Mouse (Mus musculus) megakaryocyte progenitor cell, adult 5-6 weeks (primary cell): ENCODE data around the gene Ptges2. TPM values are rescaled to one million over a fixed set of nuclear protein-coding genes. Genes with fewer than 3 reads are reported as not detected.
A peak's percentile ranks its signal among the peaks of the same experiment; 100 is the strongest.

Experiments
- ATAC-seq: replicated peaks from 2 replicates; pipeline ENCODE4 v1.8.0; 2016; ENCODE audit warnings: mild to moderate bottlenecking, moderate TSS enrichment, inconsistent platforms; ENCODE audit not compliant: poor library complexity
- total RNA-seq, 2 experiments: library from RNA; stranded (forward) in 1 of 2; stranded (reverse) in 1 of 2; fragments of 157-497, 149-512 nt in 1 of 2; fragments of 200-1000 nt in 1 of 2; gene quantifications; 2 replicates each; pipeline versions ENCODE4 v1.2.3 to v1.2.4; 2015 to 2017

Ptges2 gene
- total RNA-seq, 2 experiments from 2014 or later: 10.6 to 12.1 TPM

DNA sequence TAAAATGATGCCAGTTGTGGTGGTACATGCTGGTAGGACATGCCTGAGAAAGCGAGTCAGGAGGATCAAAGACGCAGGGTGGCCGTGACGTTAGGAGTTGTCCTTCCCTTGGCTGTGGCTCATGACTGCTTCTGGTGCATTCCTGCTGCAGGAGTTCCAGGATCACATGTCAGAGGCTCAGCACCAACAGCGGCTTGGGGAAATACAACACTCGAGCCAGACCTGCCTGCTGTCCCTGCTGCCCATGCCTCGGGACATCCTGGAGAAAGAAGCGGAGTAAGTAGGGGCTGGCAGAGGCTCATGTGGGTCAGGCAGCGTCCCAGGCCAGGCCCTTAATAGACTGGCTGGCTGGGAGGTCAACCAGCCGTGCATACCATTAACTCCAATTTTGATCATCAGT lies 21.5 kb upstream of the Ptges2 start:
- ATAC-seq: no peak

DNA sequence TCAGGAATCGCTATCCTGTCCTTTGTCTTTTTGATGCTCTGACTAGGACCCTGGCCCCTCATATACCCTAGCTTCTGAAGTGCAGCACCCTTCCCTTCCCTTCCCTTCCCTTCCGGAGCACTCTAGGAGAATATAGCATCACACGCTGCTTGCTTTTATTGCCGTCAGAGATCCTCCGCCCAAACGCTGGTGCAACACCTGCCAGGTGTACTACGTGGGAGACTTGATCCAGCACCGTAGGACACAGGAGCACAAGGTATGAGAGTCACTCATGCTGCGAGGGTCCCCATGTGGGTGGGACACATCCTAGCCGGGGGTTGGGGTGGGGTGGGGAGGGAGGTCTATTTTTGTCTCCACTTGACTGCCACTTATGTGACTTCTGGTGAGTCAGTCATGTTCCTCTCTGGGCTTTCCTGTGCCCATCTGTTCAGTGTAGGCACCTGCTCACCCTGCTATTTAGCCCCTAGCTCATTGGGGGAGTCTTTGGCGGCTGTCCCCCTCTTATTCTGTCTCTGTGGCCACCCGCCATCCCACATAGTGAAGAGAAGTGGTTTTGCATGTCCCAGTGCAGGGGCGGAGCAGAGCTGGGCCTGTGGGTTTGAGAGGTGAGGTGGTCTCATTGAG lies 20.3 kb upstream of the Ptges2 start:
- no peak for ATAC-seq

DNA sequence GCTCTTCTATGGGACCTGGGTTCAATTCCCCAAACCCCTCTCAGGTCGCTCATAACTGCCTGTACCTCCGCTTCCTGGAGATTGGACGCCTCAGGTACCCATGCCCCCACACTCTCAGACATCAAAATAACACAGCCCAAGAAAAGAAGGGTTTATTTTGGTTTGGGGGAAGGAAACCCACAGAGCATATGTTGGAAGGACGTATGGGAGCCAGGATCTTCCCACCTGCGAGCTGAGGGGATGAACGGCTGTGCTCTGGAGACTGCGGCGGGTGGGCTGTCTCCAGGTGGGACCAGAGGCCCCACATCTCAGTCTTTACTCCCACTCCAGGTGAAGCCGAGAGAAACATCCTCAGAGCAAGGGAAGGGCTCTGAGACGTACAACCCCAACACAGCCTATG lies 18.7 kb upstream of the Ptges2 start:
- ATAC-seq: no peak

DNA sequence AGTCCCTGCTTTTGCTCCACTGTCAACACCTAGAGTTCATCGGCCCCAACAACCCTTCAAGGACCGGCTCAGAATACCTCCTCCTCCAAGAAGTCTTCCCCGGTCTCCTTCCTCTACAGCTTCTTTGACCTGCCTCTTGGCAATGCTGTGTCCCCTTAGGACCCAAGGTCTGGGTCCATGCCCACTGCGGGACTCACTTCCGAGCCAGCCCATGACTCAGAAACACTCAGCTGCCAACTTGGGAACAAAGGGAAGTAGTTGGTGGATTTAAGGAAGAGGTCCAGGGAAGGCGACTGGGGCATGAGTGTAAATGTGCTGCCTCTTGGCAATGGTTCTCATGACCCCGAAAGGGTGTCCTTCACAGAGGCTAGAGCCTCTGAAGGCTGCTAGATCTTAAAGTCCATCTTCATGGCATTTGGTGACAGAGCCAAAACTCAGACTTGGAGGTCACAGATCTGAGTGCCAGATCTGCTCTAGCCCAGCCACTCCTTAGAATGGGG lies 15.6 kb upstream of the Ptges2 start:
- no peak for ATAC-seq

DNA sequence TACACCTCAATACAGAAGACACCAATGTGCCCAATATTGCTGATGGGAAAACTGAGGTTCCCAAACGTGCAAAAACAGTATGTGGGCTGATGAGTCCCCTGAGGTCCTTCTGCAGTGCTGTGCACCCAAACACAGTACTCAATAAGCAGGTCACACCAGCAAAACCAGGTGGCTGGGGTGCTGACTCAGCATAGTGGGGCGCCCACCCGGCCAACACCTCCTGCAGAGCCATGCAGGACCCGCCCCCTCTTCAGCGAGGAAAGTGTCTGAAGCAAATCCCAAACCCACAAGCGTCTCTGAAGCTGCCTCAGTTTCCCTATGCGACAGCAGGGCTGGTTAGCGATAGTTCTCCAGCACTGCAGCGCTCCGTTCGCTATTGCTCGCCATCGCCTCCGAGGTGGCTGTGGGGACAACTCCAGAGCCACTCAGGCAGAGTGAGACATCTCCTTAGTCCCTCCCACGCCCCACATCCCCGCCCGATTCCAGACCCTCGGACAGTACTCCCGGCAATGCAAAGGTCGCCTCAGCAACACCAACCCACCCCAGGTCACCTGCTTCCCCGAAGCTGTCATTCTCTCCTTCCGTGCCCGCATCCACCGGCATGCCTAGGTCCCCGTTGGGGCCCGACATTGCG lies 14.4 kb upstream of the Ptges2 start:
- no peak; the same call in 1 of the 2 replicates for ATAC-seq

DNA sequence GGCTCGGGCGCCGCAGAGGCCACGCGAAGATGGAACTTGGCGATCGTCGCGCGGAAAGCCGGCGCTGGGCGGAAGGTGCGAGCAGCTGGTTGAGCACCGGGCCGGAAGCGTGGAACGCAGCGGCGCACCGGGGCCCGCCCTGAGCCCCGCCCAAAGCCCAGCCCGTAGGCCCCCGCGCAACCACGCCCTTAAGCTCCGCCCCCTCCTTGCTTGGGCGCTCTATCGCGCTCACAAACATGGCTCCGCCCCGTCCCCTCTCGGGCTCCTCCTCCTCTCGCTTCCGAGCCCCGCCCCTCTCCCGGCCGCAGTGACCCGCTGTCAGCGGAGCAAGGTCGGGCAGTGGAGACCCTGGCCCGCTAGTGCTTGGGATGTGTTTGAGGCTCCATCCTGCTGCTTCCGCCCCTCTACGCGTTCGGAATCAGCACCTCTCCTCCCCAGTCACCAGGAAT lies 13.9 kb upstream of the Ptges2 start, which contains the start of gene 1110008P14Rik:
1110008P14Rik (minus strand) TSS at position 164 of the 449 bp plus-strand sequence.
- peak; percentile 96 for ATAC-seq

DNA sequence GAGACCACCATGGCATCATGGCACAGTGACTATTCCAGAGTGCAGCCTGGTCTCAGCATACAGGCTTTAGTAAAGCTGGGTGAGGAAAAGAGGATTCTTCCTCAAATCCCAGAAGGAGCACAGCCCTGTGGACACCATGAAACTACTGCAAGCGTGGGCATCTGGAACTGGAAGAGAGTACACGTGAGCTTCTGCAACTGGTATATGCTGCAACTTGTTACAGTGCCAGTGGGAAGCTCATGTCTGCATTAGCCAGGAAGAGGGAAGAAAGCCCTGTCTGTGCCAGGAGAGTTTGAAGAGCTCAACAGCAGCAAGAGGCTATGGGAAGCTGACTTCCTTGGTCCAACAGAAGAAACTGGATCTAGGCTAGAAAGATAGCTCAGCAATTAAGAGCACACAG lies 13.0 kb upstream of the Ptges2 start:
- ATAC-seq: no peak

DNA sequence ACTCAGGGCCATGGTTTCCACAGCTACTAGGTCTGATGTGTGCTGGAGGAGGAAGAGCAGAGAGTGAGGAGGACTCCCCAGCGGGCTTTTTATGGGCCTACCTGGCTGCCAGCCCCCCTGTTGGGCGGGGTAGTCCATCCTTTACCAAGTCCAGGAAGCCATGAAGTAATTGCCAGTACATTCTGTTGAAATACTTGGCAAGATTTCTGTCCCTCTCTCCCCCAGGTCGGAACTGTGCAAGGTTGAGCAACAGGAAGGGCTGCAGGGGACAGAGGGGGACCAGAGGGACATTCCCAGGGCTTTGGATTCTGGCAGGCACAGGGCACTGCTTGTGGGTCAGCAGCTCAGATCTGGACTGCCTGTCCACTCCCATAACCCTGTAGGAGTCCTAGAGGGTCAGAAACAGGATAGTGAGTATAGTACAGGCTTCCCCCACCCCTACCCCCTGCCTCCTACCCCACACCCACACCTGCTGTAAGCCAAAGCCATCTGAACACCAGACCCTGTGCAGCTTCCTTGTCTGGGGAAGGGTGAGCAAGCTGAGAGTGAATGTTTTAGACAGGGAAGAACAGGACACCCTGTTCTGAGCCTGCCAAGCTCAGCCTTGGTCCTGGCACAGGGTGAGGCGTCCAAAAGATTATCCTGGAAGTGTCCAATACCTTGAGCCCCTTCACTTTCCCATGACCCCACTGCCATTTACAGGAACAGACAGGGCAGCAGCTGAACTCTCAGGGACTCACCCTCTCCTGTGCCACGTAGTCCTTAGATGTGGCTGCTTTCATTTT lies 7.8 kb upstream of the Ptges2 start, which contains the start of gene Lcn2:
Lcn2 (minus strand) TSS at position 547 of the 785 bp plus-strand sequence.
- peak; percentile 49 for ATAC-seq

DNA sequence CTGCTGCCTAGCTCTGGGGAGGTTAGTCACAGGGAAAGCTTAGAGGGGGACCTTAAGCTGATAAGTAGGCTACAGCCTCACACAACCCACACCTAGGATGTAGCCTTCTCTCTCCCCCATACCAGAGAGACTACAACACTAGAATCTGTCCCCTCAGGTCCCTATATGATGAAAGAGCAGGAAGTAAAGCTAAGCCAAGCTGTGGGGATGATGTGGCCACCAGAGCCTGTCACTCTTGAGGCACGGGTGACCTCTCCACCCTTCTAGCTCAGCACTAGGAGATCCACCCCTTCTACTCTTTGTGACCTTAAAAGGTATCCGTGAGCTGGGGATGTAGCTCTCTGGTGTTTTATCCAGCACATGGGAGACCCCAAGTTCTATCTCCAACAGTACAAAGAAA lies 6.5 kb upstream of the Ptges2 start:
- ATAC-seq: peak; percentile 35

DNA sequence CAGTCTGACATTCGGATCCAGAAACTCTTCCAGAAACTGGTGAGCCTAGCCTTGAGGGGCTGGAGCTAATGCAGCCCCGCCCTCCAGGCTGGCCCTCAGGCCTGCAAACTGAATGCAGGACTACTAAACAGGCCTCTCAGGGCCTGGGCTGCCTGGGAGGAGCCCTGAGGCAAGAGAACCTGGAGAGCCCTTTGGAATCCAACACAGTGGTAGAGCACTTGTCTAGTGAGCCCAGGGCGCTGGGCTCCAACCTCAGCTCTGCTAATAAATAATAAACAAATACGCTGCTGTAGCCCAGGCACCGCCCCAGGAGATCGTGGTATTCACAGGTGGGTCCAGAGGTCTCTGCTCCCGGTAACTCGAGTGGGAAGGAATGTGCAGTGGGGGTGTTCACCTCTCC lies 4.8 kb upstream of the Ptges2 start:
- ATAC-seq: no peak

DNA sequence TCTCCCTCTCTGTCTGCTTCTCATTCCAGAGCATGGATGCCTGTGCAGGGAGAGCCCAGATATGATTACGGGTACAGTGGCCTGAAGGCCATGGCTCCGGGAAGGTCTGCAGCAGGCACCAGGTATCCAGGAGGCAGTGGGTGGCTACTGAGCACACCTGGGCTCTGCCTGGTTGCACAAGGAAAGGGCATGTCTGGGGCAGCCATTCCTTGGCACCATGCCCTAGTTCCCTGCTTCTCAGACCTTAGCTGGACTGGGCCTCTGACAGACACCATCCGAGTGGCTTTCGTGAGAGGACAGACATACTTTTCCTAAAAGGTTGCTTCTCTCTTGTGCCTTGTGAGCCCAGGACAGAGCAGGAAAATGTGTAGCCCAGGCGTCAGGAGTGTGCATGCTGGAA lies 3.6 kb upstream of the Ptges2 start:
- ATAC-seq: no peak

DNA sequence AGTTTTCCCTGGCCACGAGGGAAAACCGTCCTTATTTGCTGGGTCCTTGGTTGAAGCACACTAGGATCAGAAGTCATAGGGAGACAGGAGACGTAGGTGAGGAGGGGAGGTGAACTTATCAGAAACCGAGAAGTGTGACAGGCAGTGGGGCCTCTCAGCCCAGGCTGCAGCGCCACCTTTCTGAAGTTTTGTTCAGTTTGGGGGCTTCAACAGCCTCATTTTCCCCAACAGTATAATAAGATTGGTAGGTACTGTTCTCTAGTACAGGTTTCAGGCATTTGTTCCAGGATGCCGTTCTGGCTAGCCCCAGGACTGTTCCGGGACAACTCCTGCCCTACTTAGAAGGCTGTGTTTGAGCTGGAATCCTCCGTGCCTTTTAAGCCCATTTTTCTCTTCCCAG lies 723 bp upstream of the Ptges2 start:
- ATAC-seq: peak; percentile 35

DNA sequence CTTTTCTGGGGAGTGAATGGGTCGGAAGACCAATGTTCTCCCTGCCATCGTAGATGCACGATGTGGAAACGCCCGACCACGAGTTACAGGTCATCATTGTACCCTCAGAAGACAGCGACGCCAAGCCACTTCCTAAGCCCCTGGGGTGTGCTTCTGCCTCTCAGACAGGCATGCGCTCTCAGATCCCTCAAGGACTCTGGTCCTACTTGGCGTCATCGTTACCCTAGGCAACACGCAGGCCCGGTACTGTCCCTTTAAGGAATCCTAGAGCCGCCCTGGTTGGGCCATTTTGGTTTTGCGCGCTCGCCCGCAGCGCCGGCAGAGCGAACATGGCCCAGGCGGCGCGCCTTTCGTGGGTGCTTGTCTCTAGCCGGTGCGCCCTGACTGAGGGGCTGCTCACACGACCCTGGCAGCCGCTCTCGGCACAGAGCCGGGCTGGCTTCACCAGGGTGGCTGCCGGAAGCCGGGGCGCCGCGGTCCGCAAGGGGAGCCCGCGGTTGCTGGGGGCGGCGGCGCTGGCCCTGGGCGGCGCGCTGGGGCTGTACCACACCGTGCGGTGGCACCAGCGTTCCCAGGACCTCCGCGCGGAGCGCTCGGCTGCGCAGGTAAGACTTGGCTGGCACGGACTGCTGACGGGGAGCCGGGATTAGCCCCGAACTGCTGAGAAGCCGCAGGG lies 388 bp downstream of the Ptges2 start:
- ATAC-seq: peak; percentile 88

DNA sequence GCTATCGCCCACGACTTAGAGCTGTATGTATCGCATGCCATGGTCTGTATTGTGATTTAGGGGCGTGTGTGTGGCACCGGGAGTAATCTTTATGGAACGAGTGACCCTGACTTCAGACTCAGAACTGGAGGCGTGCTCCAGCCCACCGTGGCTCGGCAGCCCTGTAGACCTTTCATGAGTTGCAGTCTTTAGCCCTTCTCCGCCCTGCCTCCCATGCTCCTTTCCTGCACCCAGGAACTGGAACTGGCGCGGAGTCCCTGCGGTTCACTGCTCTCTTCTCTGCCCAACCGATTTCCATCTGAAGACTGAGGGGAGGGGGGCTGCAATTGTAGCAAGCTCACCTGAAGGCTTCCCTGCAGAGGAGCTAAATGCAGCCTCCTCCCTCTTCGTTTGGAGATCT lies 999 bp downstream of the Ptges2 start:
- no peak for ATAC-seq

DNA sequence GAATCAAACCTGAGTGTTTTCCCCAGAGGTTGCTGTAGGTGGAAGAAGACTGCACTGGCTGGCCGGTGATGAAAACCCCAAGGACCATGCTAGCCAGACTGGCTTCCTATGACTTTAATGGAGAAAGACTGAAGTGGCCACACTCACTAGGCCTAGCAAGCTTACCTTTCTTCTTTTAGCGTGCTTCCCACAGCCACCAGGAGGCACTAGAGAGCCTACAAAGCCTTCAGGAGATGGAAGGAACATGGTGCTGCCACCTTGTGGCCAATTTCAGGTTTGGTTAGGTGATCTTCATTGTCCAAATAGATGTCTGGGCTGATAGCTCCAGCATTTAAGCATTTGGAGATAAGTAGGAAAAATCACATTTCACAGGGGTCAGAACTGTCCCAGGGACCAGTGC lies 9.0 kb downstream of the Ptges2 start:
- ATAC-seq: peak; percentile 99

DNA sequence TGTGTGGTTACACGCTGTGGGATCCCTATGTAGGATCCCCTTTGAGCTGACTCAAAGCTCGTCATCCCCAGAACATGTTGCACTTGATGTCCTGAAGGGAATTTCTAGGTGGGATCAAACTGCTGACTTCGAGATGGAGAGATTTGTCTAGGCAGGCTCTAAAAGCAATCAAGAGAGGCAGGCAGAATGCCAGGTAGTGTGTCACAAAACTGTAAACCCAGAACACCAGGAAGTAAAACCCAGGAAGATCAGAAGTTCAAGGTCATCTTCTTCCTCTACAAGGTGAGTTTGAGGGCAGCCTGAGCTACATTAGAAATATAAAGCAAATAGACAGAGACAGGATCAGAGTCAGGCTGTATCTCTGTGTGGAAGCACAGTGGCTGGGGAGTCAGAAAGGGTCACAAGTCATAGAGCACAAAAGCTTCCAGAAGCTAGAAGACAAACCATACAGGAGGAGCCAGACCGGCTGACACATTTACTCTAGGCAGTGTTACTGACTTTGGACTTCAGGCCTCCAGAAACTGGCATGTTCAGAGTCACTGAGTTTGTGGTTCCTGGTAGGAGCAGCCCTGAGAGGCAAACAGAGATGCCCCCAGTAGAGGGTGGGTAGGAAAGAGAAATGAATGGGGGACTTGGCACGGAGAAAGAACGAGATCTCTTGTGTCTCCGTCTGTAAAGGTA lies 11.6 kb downstream of the Ptges2 start:
- ATAC-seq: no peak

DNA sequence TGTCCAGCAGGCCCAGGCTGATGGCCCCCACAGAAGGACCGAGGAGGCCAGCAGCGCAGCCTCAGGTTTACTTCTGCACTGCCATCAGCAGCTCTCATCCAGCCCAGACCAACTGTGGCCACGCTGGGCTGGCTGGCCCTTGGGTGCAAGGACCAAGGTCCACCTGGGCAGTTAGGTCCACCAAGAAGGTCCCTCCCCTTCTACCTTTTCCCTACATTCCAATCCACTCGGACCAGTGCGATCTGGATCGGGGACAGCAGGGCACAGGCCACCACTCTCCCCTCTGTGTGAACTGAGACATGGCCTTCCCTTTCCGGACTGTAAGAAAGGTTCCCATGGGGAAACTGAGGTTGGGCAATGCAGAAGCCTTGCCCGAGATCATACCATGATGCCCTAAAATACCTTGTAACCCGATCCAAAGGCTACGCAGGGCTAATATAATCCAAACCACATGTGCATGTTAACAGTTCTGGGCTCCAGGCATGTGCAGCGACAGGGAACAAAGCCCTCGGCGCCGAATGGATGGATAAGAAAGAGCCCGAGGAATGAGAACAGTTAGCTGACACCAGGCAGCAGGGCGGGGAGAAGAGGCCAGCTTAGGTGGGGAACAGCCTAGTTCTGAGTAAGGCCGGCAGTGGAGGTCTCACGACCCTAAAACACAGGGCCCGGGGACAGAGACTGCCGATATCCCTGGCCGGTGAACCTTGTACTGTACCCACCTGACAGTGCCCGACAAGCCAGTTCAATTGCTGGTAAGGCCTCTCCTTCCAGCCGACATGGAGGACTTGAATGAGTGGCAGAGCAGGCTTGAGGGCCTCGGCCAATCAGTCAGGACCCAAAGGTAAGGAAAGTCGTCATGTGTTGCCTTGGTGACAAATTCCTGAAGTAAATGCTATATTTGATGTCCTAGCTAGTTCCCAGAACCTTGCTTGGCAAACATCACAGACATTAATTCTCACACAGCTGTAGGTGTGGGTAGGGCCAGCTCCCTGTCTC lies 13.0 kb downstream of the Ptges2 start:
- ATAC-seq: no peak

DNA sequence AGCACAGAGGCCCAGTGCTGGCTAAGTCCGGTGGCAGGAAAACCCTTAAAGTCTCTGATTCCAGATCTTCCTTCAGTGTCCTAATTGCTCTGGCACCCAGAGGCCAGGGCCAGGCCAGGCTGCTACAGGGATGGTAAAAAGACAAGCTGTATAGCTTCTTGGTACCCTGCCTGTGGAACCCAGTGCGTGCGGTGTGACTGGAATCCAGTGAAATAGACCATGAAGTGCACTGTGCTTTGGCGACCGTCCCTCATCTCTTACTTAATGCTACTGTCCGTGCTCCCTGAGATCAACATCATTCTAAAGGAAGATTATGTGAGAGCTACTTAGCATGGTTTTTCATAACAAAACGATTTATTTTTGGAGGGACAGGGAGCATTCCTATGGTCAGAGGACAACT lies 15.7 kb downstream of the Ptges2 start:
- ATAC-seq: no peak
